Mouse (Mus musculus): ENCODE measurements around the gene Capzb. TPM values are rescaled to one million over a fixed set of nuclear protein-coding genes. Genes with fewer than 3 reads are reported as not detected.
A peak's percentile ranks its signal among the peaks of the same experiment; 100 is the strongest.

The Capzb gene
- polyA plus RNA-seq, 1 experiment from 2014 or later, result 278 TPM

DNA sequence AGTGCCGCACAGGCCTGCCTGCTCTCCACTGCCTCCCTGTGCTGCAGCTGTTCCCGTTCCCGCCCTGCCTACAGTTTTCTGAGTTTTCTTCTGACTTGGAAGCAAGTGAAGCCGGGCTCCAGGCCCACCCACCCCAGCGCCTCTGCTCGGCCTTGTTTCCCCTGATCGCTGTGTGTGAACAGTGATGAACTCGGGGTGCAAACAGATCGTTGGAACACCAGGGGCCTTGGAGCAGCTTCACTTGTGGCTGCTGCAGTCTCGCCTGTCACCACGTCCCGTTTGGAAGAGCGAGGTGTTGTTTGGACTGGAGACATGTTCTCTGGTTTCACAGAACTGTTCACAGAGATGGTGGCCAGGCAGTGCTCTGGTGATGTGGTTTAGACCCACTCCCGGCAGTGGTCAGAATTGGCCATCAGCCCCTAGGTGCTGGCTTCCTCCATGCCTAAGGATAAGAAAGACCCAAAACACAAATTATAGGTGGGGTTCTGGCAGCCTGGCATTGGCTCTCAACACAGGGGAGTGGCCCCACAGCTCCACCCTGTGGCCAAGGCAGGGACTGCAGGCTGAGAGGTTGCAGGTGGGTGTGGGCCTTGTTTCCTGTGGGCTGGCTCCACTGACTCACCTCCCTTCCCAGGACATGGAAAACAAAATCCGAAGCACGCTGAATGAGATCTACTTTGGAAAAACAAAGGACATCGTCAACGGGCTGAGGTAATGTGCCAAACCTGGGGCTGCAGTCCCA is 94.6 kb downstream of the Capzb start:
- H3K9me3 ChIP-seq (replicated peaks; ENCODE audit: control insufficient read depth, low read length), result no peaks in the 10 kb centered on the region
- DNase-seq (ENCODE audit: low spot score), result peak; percentile 52
- no peak overlapping the region; the same call in 1 of the 2 replicates for H3K9ac ChIP-seq (ENCODE audit: low read length)
- no peak overlapping the region for H3K4me3 ChIP-seq (ENCODE audit: low read depth, low read length)
- H3K27me3 ChIP-seq (replicated peaks; ENCODE audit: control insufficient read depth, insufficient read depth, low read length), result no peaks in the 10 kb centered on the region
- no peak overlapping the region for H3K27ac ChIP-seq (ENCODE audit: low read depth, low read length)
- ATAC-seq, result no peak
- H3K4me2 ChIP-seq (ENCODE audit: low read length), result no peak overlapping the region
- peaks cover 60% of the 10 kb centered on the region for H3K36me3 ChIP-seq (ENCODE audit: control insufficient read depth, insufficient read depth, low read length)
- WGBS, result 80% methylated on average over 18 of the region's 18 CpGs
- H3K4me1 ChIP-seq (ENCODE audit: control insufficient read depth, insufficient read depth, low read length), result no peaks in the 10 kb centered on the region

DNA sequence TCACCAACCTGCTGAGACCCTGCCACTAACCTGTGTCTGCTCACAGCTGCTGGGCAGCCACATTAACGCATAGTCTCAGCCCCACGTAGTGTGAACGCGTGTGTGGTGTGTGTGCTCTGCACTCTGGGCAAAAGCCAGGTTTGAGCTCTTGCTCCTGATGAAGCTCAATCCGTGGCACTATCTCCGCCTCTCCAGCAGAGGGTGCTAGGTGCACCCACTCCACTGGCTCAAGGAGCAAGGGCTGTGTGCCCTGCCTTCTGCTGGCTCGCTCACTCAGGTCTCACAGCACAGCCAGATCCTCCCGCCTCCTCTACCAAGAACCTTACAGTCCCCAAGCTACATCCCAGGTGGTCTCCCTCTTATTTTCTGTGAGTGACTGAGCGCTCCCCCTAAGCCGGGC is 96.3 kb downstream of the Capzb start:
- DNase-seq (ENCODE audit: low spot score) (peak; percentile 51), ATAC-seq (0 out of 2 replicates have a peak, but pooled peaks have one; percentile 26)
- no peaks in the 10 kb centered on the region for H3K9me3 ChIP-seq (replicated peaks; ENCODE audit: control insufficient read depth, low read length)
- H3K4me3 ChIP-seq (ENCODE audit: low read depth, low read length), result no peak overlapping the region
- H3K4me2 ChIP-seq (ENCODE audit: low read length), result no peak overlapping the region
- 67% methylated on average over 10 of the region's 10 CpGs for WGBS
- H3K27ac ChIP-seq (ENCODE audit: low read depth, low read length), result no peak overlapping the region
- no peaks in the 10 kb centered on the region for H3K27me3 ChIP-seq (replicated peaks; ENCODE audit: control insufficient read depth, insufficient read depth, low read length)
- H3K4me1 ChIP-seq (ENCODE audit: control insufficient read depth, insufficient read depth, low read length), result no peaks in the 10 kb centered on the region
- no peak overlapping the region for H3K9ac ChIP-seq (ENCODE audit: low read length)
- H3K36me3 ChIP-seq (ENCODE audit: control insufficient read depth, insufficient read depth, low read length), result peaks cover 46% of the 10 kb centered on the region

DNA sequence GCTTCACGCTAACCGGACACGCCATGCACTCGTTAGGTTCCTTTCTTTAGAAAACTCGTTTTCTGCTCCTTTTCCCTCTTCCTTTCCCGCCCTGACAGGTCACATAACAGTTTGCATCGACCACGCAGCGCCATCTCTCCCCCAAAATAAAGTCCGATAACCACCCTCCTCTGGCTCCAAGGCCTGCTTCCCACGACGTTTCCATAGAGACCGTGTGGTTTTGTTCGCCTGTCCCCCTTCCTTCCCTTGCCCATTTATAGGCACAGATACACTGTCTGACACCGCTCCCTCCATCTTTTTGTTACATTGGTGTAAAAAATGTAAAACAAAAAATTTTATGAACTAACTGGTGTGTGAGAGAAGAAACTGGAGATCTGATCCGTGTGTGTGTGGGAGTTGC is 98.4 kb downstream of the Capzb start:
- Histone ChIP-seq H3K4me2 (ENCODE audit: low read length) (no peak overlapping the region), H3K4me3 (ENCODE audit: low read depth, low read length) (no peak overlapping the region), H3K9ac (ENCODE audit: low read length) (no peak overlapping the region), H3K27me3 (replicated peaks; ENCODE audit: control insufficient read depth, insufficient read depth, low read length) (no peaks in the 10 kb centered on the region), H3K9me3 (replicated peaks; ENCODE audit: control insufficient read depth, low read length) (no peaks in the 10 kb centered on the region), H3K27ac (ENCODE audit: low read depth, low read length) (no peak overlapping the region), H3K4me1 (ENCODE audit: control insufficient read depth, insufficient read depth, low read length) (no peaks in the 10 kb centered on the region), H3K36me3 (ENCODE audit: control insufficient read depth, insufficient read depth, low read length) (peaks cover 41% of the 10 kb centered on the region)
- ATAC-seq (no peak), DNase-seq (ENCODE audit: low spot score) (no peak)
- 65% methylated on average over 16 of the region's 16 CpGs for WGBS

DNA sequence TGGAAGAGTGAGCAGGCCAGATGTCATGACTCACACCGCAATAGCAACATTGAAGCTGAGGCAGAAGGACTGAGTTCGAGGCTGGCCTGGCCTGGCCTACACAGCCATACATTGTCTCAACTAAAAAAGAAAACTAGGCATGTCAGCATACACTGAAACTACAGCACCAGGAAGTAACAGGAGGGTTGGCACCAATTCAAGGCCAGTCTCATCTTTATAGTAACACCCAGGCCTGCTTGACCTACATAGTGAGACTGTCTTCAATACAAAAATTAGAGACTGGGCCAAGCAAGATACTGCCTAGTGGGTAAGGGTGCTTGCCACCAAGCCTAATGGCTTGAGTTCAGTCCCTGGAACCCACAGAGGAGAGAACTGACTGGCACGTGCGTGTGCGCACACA is 99.3 kb downstream of the Capzb start:
- H3K9me3 ChIP-seq (replicated peaks; ENCODE audit: control insufficient read depth, low read length), result no peaks in the 10 kb centered on the region
- H3K27ac ChIP-seq (ENCODE audit: low read depth, low read length), result no peak overlapping the region
- H3K9ac ChIP-seq (ENCODE audit: low read length), result no peak overlapping the region
- DNase-seq (ENCODE audit: low spot score) (no peak), ATAC-seq (no peak)
- 96% methylated on average over 5 of the region's 5 CpGs for WGBS
- no peaks in the 10 kb centered on the region for H3K27me3 ChIP-seq (replicated peaks; ENCODE audit: control insufficient read depth, insufficient read depth, low read length)
- no peaks in the 10 kb centered on the region for H3K4me1 ChIP-seq (ENCODE audit: control insufficient read depth, insufficient read depth, low read length)
- H3K4me2 ChIP-seq (ENCODE audit: low read length), result no peak overlapping the region
- no peak overlapping the region for H3K4me3 ChIP-seq (ENCODE audit: low read depth, low read length)
- H3K36me3 ChIP-seq (ENCODE audit: control insufficient read depth, insufficient read depth, low read length), result peaks cover 41% of the 10 kb centered on the region

DNA sequence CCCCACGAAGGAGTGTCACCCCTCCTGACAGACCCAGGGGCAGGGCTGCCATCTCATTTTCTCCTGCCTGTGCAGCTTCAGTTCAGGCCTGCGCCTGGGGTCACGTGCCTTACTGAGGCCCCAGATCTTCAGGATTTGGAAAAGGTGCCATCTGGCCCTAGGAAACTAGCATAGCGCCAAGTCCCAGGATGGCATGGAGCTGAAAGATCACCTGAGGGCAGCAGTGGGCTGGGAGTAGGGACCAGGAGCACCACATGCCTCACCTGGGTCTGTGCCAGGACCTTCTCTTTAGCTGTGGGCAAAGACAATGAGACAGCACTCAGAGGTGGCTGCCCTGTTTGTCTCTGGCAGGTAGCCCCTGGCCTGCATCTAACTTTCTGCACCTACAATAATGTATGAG is 104.9 kb downstream of the Capzb start:
- Histone ChIP-seq H3K36me3 (ENCODE audit: control insufficient read depth, insufficient read depth, low read length) (peaks cover 31% of the 10 kb centered on the region), H3K4me3 (ENCODE audit: low read depth, low read length) (no peak overlapping the region)

DNA sequence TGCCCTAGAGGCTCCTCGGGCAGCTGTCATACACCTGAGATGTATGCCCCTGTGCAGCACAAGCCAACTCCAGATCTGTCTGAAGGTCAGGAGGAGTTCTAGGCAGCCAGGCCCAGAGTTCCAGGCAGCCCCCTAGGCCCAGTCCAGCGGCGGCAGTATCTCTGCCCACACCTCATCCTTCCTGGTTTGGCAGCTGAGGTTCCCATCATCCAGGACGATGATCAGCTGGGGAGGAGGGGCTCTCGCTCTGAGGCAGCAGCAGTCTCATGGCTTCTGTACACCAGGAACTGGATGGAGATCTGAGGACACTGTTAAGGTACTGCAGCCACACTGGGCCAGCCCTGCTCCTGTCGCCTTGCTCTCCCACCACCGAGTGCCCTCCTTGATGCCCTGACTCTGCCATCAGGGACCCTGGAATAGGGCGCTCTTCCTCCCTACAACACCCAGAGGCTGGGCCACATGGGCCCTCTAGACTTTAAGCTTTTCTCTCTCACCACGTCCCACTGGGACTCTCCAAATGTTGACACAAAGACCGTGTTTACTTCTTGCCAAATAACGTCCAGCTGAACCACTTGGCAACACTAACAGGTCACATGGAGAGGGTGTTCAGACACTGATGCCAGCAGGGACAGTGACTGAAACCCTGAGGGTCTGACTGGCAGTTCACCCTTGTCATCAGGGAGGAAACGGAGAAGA is 106.1 kb downstream of the Capzb start:
- Histone ChIP-seq H3K4me1 (ENCODE audit: control insufficient read depth, insufficient read depth, low read length) (no peaks in the 10 kb centered on the region), H3K36me3 (ENCODE audit: control insufficient read depth, insufficient read depth, low read length) (peaks cover 33% of the 10 kb centered on the region), H3K9me3 (replicated peaks; ENCODE audit: control insufficient read depth, low read length) (no peaks in the 10 kb centered on the region), H3K27me3 (replicated peaks; ENCODE audit: control insufficient read depth, insufficient read depth, low read length) (no peaks in the 10 kb centered on the region), H3K4me2 (ENCODE audit: low read length) (no peak overlapping the region), H3K4me3 (ENCODE audit: low read depth, low read length) (no peak overlapping the region), H3K27ac (ENCODE audit: low read depth, low read length) (no peak overlapping the region), H3K9ac (ENCODE audit: low read length) (no peak overlapping the region)
- WGBS, result 89% methylated on average over 12 of the region's 12 CpGs
- no peak for ATAC-seq
- DNase-seq (ENCODE audit: low spot score), result no peak

More for the DNA sequence above, 104.9 kb downstream of the Capzb start:
- H3K9ac ChIP-seq (ENCODE audit: low read length), result no peak overlapping the region
- H3K27ac ChIP-seq (ENCODE audit: low read depth, low read length), result no peak overlapping the region
- ATAC-seq, result no peak
- H3K4me2 ChIP-seq (ENCODE audit: low read length), result no peak overlapping the region
- H3K9me3 ChIP-seq (replicated peaks; ENCODE audit: control insufficient read depth, low read length), result no peaks in the 10 kb centered on the region
- 78% methylated on average over 4 of the region's 4 CpGs for WGBS
- H3K4me1 ChIP-seq (ENCODE audit: control insufficient read depth, insufficient read depth, low read length), result no peaks in the 10 kb centered on the region
- no peak for DNase-seq (ENCODE audit: low spot score)
- H3K27me3 ChIP-seq (replicated peaks; ENCODE audit: control insufficient read depth, insufficient read depth, low read length), result no peaks in the 10 kb centered on the region

DNA sequence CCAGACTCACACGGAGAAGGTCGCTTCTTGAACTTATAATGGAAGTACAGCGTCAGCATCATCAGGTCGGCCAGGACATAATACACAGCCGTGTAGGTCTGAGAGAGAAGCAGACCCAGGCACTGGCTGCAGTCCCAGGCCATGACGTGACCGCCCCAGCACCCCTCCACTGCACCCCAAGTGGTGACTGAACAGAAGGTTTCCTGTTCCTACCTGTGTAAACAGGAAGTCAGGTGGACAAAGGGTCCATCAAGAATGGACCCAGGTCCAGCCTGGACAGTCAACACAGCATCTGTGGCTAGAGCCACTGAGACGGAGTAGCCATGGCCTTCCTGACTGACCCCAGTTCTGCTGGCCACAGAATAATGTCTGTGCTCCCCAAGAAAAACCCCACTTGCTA is 109.1 kb downstream of the Capzb start:
- Histone ChIP-seq H3K36me3 (ENCODE audit: control insufficient read depth, insufficient read depth, low read length) (peaks cover 37% of the 10 kb centered on the region), H3K4me3 (ENCODE audit: low read depth, low read length) (no peak overlapping the region), H3K27me3 (replicated peaks; ENCODE audit: control insufficient read depth, insufficient read depth, low read length) (no peaks in the 10 kb centered on the region), H3K9me3 (replicated peaks; ENCODE audit: control insufficient read depth, low read length) (no peaks in the 10 kb centered on the region), H3K27ac (ENCODE audit: low read depth, low read length) (no peak overlapping the region), H3K4me2 (ENCODE audit: low read length) (no peak overlapping the region), H3K9ac (ENCODE audit: low read length) (no peak overlapping the region), H3K4me1 (ENCODE audit: control insufficient read depth, insufficient read depth, low read length) (no peaks in the 10 kb centered on the region)
- WGBS, result 92% methylated on average over 8 of the region's 8 CpGs
- DNase-seq (ENCODE audit: low spot score), result no peak
- ATAC-seq, result no peak

DNA sequence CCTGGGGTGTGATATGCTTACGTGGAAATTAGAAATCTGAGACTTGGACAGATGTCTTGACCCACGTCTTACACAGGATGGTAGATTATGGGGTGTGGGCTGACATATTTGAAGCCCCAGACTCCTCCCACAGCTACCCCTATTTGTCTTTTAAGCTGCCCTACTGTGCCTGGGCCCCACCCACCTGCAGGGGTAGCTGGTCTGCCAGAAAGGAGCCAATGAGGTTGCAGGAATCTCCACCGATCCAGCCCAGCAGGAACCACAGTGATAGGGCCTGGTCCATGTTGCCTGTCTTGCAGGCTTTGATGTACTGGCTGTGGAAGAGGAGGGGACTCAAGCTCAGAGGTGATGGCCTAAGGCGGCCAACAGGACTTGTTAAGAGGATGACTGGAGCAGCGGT is 109.5 kb downstream of the Capzb start:
- H3K9ac ChIP-seq (ENCODE audit: low read length), result no peak overlapping the region
- 64% methylated on average over 5 of the region's 5 CpGs for WGBS
- no peak overlapping the region for H3K4me3 ChIP-seq (ENCODE audit: low read depth, low read length)
- H3K36me3 ChIP-seq (ENCODE audit: control insufficient read depth, insufficient read depth, low read length), result peaks cover 37% of the 10 kb centered on the region
- H3K9me3 ChIP-seq (replicated peaks; ENCODE audit: control insufficient read depth, low read length), result no peaks in the 10 kb centered on the region
- DNase-seq (ENCODE audit: low spot score) (no peak), ATAC-seq (no peak)
- no peak overlapping the region for H3K27ac ChIP-seq (ENCODE audit: low read depth, low read length)
- H3K27me3 ChIP-seq (replicated peaks; ENCODE audit: control insufficient read depth, insufficient read depth, low read length), result no peaks in the 10 kb centered on the region
- H3K4me2 ChIP-seq (ENCODE audit: low read length), result no peak overlapping the region
- no peaks in the 10 kb centered on the region for H3K4me1 ChIP-seq (ENCODE audit: control insufficient read depth, insufficient read depth, low read length)

DNA sequence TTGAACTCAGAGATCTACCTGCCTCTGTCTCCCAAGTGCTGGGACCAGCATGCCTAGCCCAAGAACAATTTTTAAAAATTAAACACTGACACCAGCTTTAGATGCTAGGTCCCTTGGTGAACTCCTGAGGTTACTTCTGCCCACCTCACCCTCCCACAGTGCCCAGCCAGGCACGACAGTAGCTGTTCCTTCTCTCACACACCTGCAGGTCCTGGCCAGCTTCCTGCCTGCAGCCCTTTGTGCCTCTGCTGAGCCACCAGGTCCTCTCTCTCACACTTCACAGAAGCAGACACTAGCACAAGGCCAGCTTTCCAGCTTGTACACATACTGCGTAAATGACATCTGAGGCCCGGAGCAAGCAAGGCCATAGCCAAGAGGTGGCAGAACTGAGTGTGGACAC is 112.8 kb downstream of the Capzb start:
- peaks cover 24% of the 10 kb centered on the region for H3K36me3 ChIP-seq (ENCODE audit: control insufficient read depth, insufficient read depth, low read length)
- DNase-seq (ENCODE audit: low spot score) (no peak), ATAC-seq (no peak)
- no peak overlapping the region for H3K27ac ChIP-seq (ENCODE audit: low read depth, low read length)
- no peaks in the 10 kb centered on the region for H3K27me3 ChIP-seq (replicated peaks; ENCODE audit: control insufficient read depth, insufficient read depth, low read length)
- no peak overlapping the region for H3K4me3 ChIP-seq (ENCODE audit: low read depth, low read length)
- H3K4me1 ChIP-seq (ENCODE audit: control insufficient read depth, insufficient read depth, low read length), result peaks cover 5% of the 10 kb centered on the region
- H3K4me2 ChIP-seq (ENCODE audit: low read length), result no peak overlapping the region
- H3K9ac ChIP-seq (ENCODE audit: low read length), result no peak overlapping the region
- no peaks in the 10 kb centered on the region for H3K9me3 ChIP-seq (replicated peaks; ENCODE audit: control insufficient read depth, low read length)
- 96% methylated on average over 3 of the region's 3 CpGs for WGBS

Data from forebrain, embryonic 14.5 days (tissue).